Mouse (Mus musculus) liver, adult 2 months (tissue): Measurements from ENCODE around the gene Dupd1. TPM values are rescaled to one million over a fixed set of nuclear protein-coding genes. Genes with fewer than 3 reads are reported as not detected.

ENCODE experiments used
- DNase-seq: peaks from one replicate; pipeline ENCODE4 v3.0.0-alpha.2; 2011; ENCODE audit warnings: low read depth, low spot score; ENCODE audit errors: extremely low read depth
- H3K27ac ChIP-seq: fragments of 200-500 bp; replicated peaks from 2 replicates; pipeline ENCODE4 v1.5.1; 2012; ENCODE audit warnings: low read depth, mild to moderate bottlenecking, control low read depth, inconsistent platforms, low read length; ENCODE audit not compliant: insufficient read depth
- H3K27me3 ChIP-seq: fragments of 200-500 bp; 2 replicates; pipeline ENCODE4 v1.6.1; 2012; ENCODE audit warnings: mild to moderate bottlenecking, moderate library complexity, low read length, inconsistent platforms; ENCODE audit not compliant: control insufficient read depth, insufficient read depth
- H3K36me3 ChIP-seq: fragments of 200-500 bp; 2 replicates; pipeline ENCODE4 v1.6.1; 2012; ENCODE audit warnings: low read length, inconsistent platforms; ENCODE audit not compliant: control insufficient read depth, insufficient read depth
- H3K4me1 ChIP-seq: fragments of 200-500 bp; 2 replicates; pipeline ENCODE4 v1.6.1; 2011; ENCODE audit warnings: low read length; ENCODE audit not compliant: control insufficient read depth, insufficient read depth
- H3K4me3 ChIP-seq: fragments of 200-500 bp; 2 replicates; pipeline ENCODE4 v1.5.1; 2011; ENCODE audit warnings: low read depth, mild to moderate bottlenecking, control low read depth, low read length, moderate library complexity; ENCODE audit not compliant: insufficient read depth
- H3K79me2 ChIP-seq: fragments of 200-500 bp; 2 replicates; pipeline ENCODE4 v1.6.1; 2012; ENCODE audit warnings: inconsistent platforms, mild to moderate bottlenecking, low read length, moderate library complexity; ENCODE audit not compliant: control insufficient read depth, insufficient read depth
- H3K9ac ChIP-seq: fragments of 200-500 bp; 2 replicates; pipeline ENCODE4 v1.6.1; 2012; ENCODE audit warnings: low read depth, mild to moderate bottlenecking, control low read depth, inconsistent platforms, low read length
- CTCF ChIP-seq: fragments of 200-500 bp; IDR thresholded peaks from 2 replicates; pipeline ENCODE4 v1.5.1; 2011; ENCODE audit warnings: low read depth, low read length, control low read depth
- POLR2A ChIP-seq: fragments of 200-500 bp; IDR thresholded peaks from 2 replicates; pipeline ENCODE4 v1.6.1; 2011; ENCODE audit warnings: low read length, control low read depth; ENCODE audit not compliant: insufficient read depth; ENCODE audit errors: extremely low read depth
- WGBS: fragments of 180-500 bp; shearing (Covaris S2); methylation state at CpG from one replicate; pipeline ENCODE4 v1.1.7; 2018; 5-methylcytosine and 5-hydroxymethylcytosine counted together
- polyA plus RNA-seq: library from polyadenylated mRNA; depleted of rRNA; stranded (reverse); fragments of >200 nt; gene quantifications from 2 replicates; pipeline ENCODE4 v1.2.3, GENCODE M21; 2012
- total RNA-seq: library from RNA; depleted of rRNA; stranded (reverse); fragments of >200 nt; gene quantifications from 2 replicates; pipeline ENCODE4 v1.2.3, GENCODE M21; 2014

Dupd1 gene
- total and polyA plus RNA-seq, 2 experiments: not detected

- Histone ChIP-seq H3K27me3 (no peaks in the 10 kb centered on the region), H3K4me1 (no peaks in the 10 kb centered on the region), H3K9ac (no peak overlapping the region), H3K36me3 (peaks cover 27% of the 10 kb centered on the region), H3K27ac (no peak overlapping the region), H3K79me2 (no peaks in the 10 kb centered on the region), H3K4me3 (no peak overlapping the region)
- WGBS: 77% methylated on average over 8 of the region's 8 CpGs
- TF ChIP-seq POLR2A (no peak), CTCF (peak; percentile 26; the same call in 1 of the 2 replicates)
- DNase-seq: no peak
Observed at GRCm38 (mm10) chr14:21662465-21663142, 51.8 kb downstream of the Dupd1 start.

- H3K36me3 ChIP-seq: peaks cover 21% of the 10 kb centered on the region
- H3K9ac ChIP-seq: no peak overlapping the region
- H3K4me3 ChIP-seq: no peak overlapping the region
- H3K79me2 ChIP-seq: no peaks in the 10 kb centered on the region
- H3K27ac ChIP-seq: no peak overlapping the region
- DNase-seq: peak; percentile 43
- no peaks in the 10 kb centered on the region for H3K4me1 ChIP-seq
- TF ChIP-seq CTCF: peak; percentile 73
- no peak for TF ChIP-seq POLR2A
- 36% methylated on average over 5 of the region's 5 CpGs for WGBS
- H3K27me3 ChIP-seq: no peaks in the 10 kb centered on the region
Observed at GRCm38 (mm10) chr14:21659652-21660051, 54.7 kb downstream of the Dupd1 start.

- no peak for DNase-seq
- no peak overlapping the region for H3K9ac ChIP-seq
- H3K4me3 ChIP-seq: no peak overlapping the region
- TF ChIP-seq POLR2A (no peak), CTCF (no peak)
- no peaks in the 10 kb centered on the region for H3K27me3 ChIP-seq
- 87% methylated on average over 13 of the region's 13 CpGs for WGBS
- no peaks in the 10 kb centered on the region for H3K4me1 ChIP-seq
- H3K27ac ChIP-seq: no peak overlapping the region
- no peaks in the 10 kb centered on the region for H3K79me2 ChIP-seq
- H3K36me3 ChIP-seq: peaks cover 18% of the 10 kb centered on the region
Observed at GRCm38 (mm10) chr14:21659155-21659554, 55.2 kb downstream of the Dupd1 start.

- Histone ChIP-seq H3K4me1 (no peaks in the 10 kb centered on the region), H3K9ac (no peak overlapping the region), H3K4me3 (no peak overlapping the region), H3K27me3 (no peaks in the 10 kb centered on the region), H3K27ac (no peak overlapping the region), H3K36me3 (peaks cover 4% of the 10 kb centered on the region; the same call in 1 of the 2 replicates), H3K79me2 (no peaks in the 10 kb centered on the region)
- no peak for DNase-seq
- TF ChIP-seq CTCF: no peak
- no peak for TF ChIP-seq POLR2A
- WGBS: 59% methylated on average over 2 of the region's 2 CpGs
Observed at GRCm38 (mm10) chr14:21653813-21654212, 60.6 kb downstream of the Dupd1 start.

- Histone ChIP-seq H3K27me3 (no peaks in the 10 kb centered on the region), H3K4me3 (no peak overlapping the region), H3K9ac (no peak overlapping the region), H3K79me2 (no peaks in the 10 kb centered on the region), H3K27ac (no peak overlapping the region), H3K4me1 (no peaks in the 10 kb centered on the region), H3K36me3 (peaks cover 21% of the 10 kb centered on the region)
- TF ChIP-seq POLR2A: no peak
- WGBS: 94% methylated on average over 4 of the region's 4 CpGs
- DNase-seq: no peak
Observed at GRCm38 (mm10) chr14:21640806-21641435, 73.5 kb downstream of the Dupd1 start.

- Histone ChIP-seq H3K4me3 (no peak overlapping the region), H3K79me2 (no peaks in the 10 kb centered on the region), H3K4me1 (no peaks in the 10 kb centered on the region), H3K27me3 (no peaks in the 10 kb centered on the region), H3K27ac (no peak overlapping the region), H3K36me3 (peaks cover 44% of the 10 kb centered on the region), H3K9ac (no peak overlapping the region)
- no peak for TF ChIP-seq CTCF
- no peak for TF ChIP-seq POLR2A
- WGBS: 94% methylated on average over 6 of the region's 6 CpGs
- DNase-seq: no peak
Observed at GRCm38 (mm10) chr14:21636548-21636947, 77.8 kb downstream of the Dupd1 start.
